Mouse (Mus musculus): ENCODE measurements around the gene Rbm45.

DNA sequence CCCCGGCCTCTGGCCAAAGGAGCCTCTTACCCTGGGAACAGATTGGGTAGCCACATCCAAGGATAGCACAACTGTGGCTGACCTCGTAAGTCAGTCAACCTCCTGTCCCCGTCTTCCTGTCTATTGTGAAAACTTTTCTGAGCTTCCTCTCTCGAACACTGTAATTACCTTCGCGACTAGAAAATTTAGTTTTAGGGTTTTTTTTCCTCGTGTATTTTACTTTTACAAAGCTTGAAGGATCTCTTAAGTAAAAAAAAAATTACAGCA lies 805 bp downstream of the Rbm45 start:
- TF ChIP-seq CTCF (IDR thresholded peaks at IDR 0.05; ENCODE audit: low read depth): no peak
- no peak for TF ChIP-seq EP300 (IDR thresholded peaks at IDR 0.05; ENCODE audit: low read depth)

All from heart, postnatal 0 days (tissue).